Mouse (Mus musculus): ENCODE data around the gene Bnip2.

Gene Bnip2

DNA sequence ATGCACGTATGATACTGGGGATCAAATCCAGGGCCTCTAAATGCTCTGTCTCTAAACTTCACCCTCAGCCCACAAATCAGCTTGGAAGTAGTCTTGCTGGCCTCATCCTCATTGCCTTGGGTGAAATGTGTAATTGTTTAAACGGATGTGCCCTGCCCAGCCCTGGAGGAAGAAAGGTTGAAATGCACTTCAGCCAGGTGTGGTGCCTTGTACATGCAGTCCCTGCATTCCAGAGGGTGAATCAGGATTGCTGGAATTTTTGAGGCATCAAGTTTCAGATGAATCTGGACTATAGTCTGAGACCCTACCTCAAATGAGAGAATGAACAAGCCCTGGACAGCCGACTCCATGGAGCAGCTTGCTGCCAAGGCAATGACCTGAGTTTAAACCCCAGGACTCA is 58.6 kb downstream of the Bnip2 start:
- no peak for DNase-seq (ENCODE audit: low read depth, low spot score)

DNA sequence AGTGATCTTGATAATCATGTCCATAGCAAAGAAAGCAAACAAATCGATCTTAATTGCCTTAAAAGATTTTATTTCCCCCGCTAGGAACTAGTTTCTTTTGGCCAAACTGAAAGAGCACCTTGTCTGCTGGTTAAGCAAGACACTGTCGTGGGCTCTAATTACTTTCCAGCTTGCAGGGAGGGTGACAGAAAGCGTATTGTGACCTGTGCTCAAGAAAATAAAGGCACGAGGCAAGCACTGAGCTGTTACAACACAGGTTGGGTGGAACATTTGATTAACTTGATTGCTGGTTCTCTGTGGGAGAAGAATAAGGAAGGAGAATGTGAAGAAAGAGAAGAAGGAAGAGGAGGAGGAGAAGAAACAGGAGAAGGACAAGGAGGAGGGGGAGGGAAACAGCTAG is 59.0 kb downstream of the Bnip2 start:
- DNase-seq (ENCODE audit: low read depth, low spot score) = no peak

DNA sequence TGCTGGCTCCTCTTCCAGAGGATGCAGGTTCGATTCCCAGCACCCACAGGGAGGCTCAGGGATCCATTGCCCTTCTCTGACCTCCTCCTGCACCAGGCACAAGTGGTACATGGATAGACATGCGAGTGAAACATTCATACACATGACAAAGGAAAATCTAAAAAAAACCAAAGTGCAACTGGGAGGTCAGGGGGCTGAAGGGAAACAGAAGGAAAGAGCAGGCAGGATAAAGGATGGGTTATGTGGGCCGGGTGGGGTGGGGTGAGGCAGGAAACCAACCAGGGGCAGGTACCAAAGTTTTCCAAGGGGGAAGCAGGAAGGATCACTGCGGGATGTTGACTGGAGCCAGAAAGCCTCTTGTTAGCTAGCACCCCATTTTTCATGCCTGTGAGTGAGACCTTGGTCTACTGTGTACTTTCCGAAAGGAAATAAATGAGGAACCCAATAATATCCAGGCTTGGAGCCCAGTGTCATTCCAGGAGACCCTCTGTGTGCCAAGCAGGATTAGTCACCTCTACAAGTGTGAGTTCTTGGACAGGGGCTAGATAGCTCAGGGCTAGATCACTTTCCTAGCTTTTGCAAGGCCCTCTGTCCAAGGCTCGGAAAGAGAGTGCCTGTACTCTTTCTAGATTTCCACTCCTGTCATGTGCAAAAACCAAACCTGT is 59.6 kb downstream of the Bnip2 start:
- DNase-seq (ENCODE audit: low read depth, low spot score) = no peak

GRCm38 (mm10) chr9:70049416-70049783 is 60.1 kb downstream of the Bnip2 start:
- DNase-seq (ENCODE audit: low read depth, low spot score) = no peak

DNA sequence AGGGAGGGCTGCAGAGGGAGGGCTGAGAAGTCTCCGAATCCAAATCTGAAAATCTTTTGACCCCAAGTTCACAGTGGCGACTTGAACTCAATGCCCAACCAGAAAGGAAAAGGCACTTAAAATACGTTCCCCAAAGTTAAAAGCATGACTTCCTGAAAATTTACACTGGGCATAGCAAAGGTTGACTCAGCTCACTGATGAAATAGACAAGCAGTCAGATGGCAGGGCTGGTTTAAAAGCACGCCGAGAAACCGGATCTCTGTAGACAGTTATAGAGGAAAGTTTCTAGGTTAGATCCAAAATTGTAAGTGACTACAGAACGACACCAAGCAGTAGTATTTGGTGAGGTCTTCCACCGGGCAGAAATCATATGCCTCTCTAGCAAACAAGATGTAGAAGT is 60.6 kb downstream of the Bnip2 start:
- no peak for DNase-seq (ENCODE audit: low read depth, low spot score)

GRCm38 (mm10) chr9:70052730-70053129 is 63.5 kb downstream of the Bnip2 start:
- DNase-seq (ENCODE audit: low read depth, low spot score) = no peak

- DNase-seq (ENCODE audit: low read depth, low spot score) = no peak
These were observed 64.1 kb downstream of the Bnip2 start for GRCm38 (mm10) chr9:70053411-70053810.

Data from CD4-positive, CD25-positive, alpha-beta regulatory T cell, adult 2 months (primary cell).